8 mouse cellular contexts compared by ENCODE assay signal in the genomic region with DNA sequence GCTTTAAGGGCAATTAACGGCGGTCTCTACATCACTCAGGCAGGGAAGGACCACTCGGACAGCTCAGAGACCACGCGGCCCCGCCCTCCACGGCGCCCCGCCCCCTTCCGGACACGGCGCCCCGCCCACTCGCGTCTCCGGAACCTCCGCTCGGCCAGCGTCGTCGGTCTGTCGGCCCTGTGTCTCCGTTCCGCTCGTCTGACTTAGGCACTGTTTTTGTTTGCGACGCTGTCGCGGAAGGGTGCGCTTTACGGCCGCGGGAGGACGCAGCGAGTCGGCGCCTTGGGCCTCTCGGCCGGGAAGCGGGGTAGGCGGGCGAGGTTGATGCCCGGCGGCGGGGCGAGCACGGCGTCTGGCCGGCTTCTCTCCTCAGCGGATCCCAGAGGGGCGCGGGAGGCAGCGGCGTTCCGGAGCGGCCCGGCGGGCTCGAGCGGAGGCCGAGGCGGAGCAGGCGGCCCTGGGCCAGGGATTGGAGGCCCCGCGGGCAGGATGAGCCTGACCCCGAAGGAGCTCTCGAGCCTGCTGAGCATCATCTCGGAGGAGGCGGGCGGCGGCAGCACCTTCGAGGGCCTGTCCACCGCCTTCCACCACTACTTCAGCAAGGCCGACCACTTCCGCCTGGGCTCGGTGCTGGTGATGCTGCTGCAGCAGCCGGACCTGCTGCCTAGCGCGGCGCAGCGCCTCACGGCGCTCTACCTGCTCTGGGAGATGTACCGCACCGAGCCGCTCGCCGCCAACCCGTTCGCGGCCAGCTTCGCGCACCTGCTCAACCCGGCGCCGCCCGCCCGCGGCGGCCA. TPM values are rescaled to one million over a fixed set of nuclear protein-coding genes. Genes with fewer than 3 reads are reported as not detected.
DNase-seq lines count a peak whose midpoint lies in the region; ATAC-seq lines count a peak whose summit lies in the region.

No protein-coding gene starts in this region.

- DNase-seq in adrenal gland, adult 18-20 months (ENCODE audit: low spot score in 2 of 2): peak; percentile 98 to 99
- peak; percentile 98 for DNase-seq in embryo, embryonic 11 days
- DNase-seq in gastrocnemius, postnatal 25 days: peak; percentile 98
- peak; percentile 98 for DNase-seq in intestine, embryonic 14.5 days (ENCODE audit: low spot score)
- DNase-seq in left cerebral cortex, postnatal 14 days (ENCODE audit: low spot score in 2 of 2): peak; percentile 99
- DNase-seq in mesoderm, embryonic 11.5 days (ENCODE audit: low read depth, low spot score): peak; percentile 99
- peak; percentile 97 to 98 for DNase-seq in right cerebral cortex, postnatal 36 days (ENCODE audit: low spot score in 2 of 2)
- DNase-seq in yolk sac, embryonic 10.5 days (ENCODE audit: low spot score): peak; percentile 98

- peak overlapping the region; percentile 90 for H3K9ac ChIP-seq in intestine, embryonic 14.5 days (ENCODE audit: low read length)

- peak; percentile 92 for ATAC-seq in intestine, embryonic 14.5 days (replicated peaks; ENCODE audit: low FRiP score, low TSS enrichment, low read depth)

- WGBS in intestine, embryonic 14.5 days: under 1% methylated on average over 97 of the region's 100 CpGs

- 0 out of 2 replicates have a peak, but pooled peaks cover 4% of the 10 kb centered on the region for H3K9me3 ChIP-seq in intestine, embryonic 14.5 days (ENCODE audit: control insufficient read depth, low read length)

- peaks cover 11% of the 10 kb centered on the region for H3K4me1 ChIP-seq in intestine, embryonic 14.5 days (replicated peaks; ENCODE audit: control insufficient read depth, insufficient read depth, low read length)

- peak overlapping the region; percentile 82 for H3K4me2 ChIP-seq in intestine, embryonic 14.5 days (ENCODE audit: low read length)

- peak overlapping the region; percentile 94 for H3K4me3 ChIP-seq in intestine, embryonic 14.5 days (ENCODE audit: low read depth, low read length)

- peak overlapping the region; percentile 88 for H3K27ac ChIP-seq in intestine, embryonic 14.5 days (ENCODE audit: low read depth)

- no peaks in the 10 kb centered on the region for H3K27me3 ChIP-seq in intestine, embryonic 14.5 days (replicated peaks; ENCODE audit: control insufficient read depth, insufficient read depth, low read length)

- peaks cover 27% of the 10 kb centered on the region for H3K36me3 ChIP-seq in intestine, embryonic 14.5 days (ENCODE audit: control insufficient read depth, insufficient read depth, low read length)

- intact Hi-C loops in left cerebral cortex, postnatal 14 days (cut with DNase I): no loop called here

RNA-seq across cellular contexts. Expression of a gene that starts 0.9 kb away (rescaled TPM):
- total RNA-seq in adrenal gland, adult 18-20 months (2021): 10 to 100 TPM; 15.3 to 16.7 TPM
- 10 to 100 TPM; 15.6 to 15.8 TPM for total RNA-seq in gastrocnemius, postnatal 25 days (2021)
- 21.7 and 23.4 TPM in 2 replicates for polyA plus RNA-seq in intestine, embryonic 14.5 days (2014; fragmentation: Nextera tagmentation; extraction: Ambion mirVana)
- total RNA-seq in left cerebral cortex, postnatal 14 days (2021): 10 to 100 TPM; 23.1 to 25.9 TPM

RNA-seq across cellular contexts. Expression of a gene that starts 41.5 kb away (rescaled TPM):
- total RNA-seq in adrenal gland, adult 18-20 months (2021): 10 to 100 TPM; 36.6 to 45.2 TPM
- 1 to 10 TPM; 6.2 to 6.3 TPM for total RNA-seq in gastrocnemius, postnatal 25 days (2021)
- 39.8 and 44.7 TPM in 2 replicates for polyA plus RNA-seq in intestine, embryonic 14.5 days (2014; fragmentation: Nextera tagmentation; extraction: Ambion mirVana)
- total RNA-seq in left cerebral cortex, postnatal 14 days (2021): 10 to 100 TPM; 24.3 to 29.3 TPM

RNA-seq across cellular contexts. Expression of a gene that starts 57.2 kb away (rescaled TPM):
- total RNA-seq in adrenal gland, adult 18-20 months (2021): 10 to 100 TPM in 1 of 2 experiments, 1 to 10 TPM in 1; 7.6 to 14.6 TPM
- total RNA-seq in gastrocnemius, postnatal 25 days (2021): 1 to 10 TPM; 6.0 to 6.8 TPM
- 8.2 and 9.1 TPM in 2 replicates for polyA plus RNA-seq in intestine, embryonic 14.5 days (2014; fragmentation: Nextera tagmentation; extraction: Ambion mirVana)
- total RNA-seq in left cerebral cortex, postnatal 14 days (2021): 10 to 100 TPM; 13.9 to 16.8 TPM

Comparison
In these comparisons a context has a peak if more than half of its experiments do, and no peak if none do; other contexts are left out.
1. Peak in every context shown above with its lines: DNase-seq, ATAC-seq, H3K4me3 ChIP-seq and H3K27ac ChIP-seq.